Mouse (Mus musculus) embryonic facial prominence, embryonic 14.5 days (tissue): ENCODE measurements around the gene Cst6. TPM values are rescaled to one million over a fixed set of nuclear protein-coding genes. Genes with fewer than 3 reads are reported as not detected.

ENCODE experiments used
- polyA plus RNA-seq: library from polyadenylated mRNA; unstranded; fragments of >200 nt; fragmentation: Nextera tagmentation; extraction: Ambion mirVana; gene quantifications from 2 replicates; pipeline ENCODE4 v1.2.1, GENCODE M21; 2014

The Cst6 gene
- polyA plus RNA-seq, 1 experiment from 2014 or later = 9.2 TPM

Other genes with a start within 250 kb of the Cst6 start
- gene Rab1b, start 242.5 kb downstream of the Cst6 start, polyA plus RNA-seq = 225 and 254 TPM in 2 replicates
- 13.1 and 15.3 TPM in 2 replicates for gene Klc2, start 231.0 kb downstream of the Cst6 start, polyA plus RNA-seq
- 28.1 and 30.9 TPM in 2 replicates for gene Pacs1, start 76.5 kb downstream of the Cst6 start, polyA plus RNA-seq
- 247 and 281 TPM in 2 replicates for gene Sf3b2, start 54.1 kb downstream of the Cst6 start, polyA plus RNA-seq
- gene Gal3st3, start 51.2 kb downstream of the Cst6 start, polyA plus RNA-seq = 4.0 and 4.3 TPM in 2 replicates
- gene Catsper1, start 13.8 kb downstream of the Cst6 start, polyA plus RNA-seq = not detected in 2 replicates
- gene Eif1ad, start 17.2 kb upstream of the Cst6 start, polyA plus RNA-seq = 35.0 and 35.7 TPM in 2 replicates
- gene Banf1, start 17.6 kb upstream of the Cst6 start, polyA plus RNA-seq = 375 and 387 TPM in 2 replicates
- gene Sart1, start 39.1 kb upstream of the Cst6 start, polyA plus RNA-seq = 50.3 and 65.9 TPM in 2 replicates
- gene Tsga10ip, start 53.0 kb upstream of the Cst6 start, polyA plus RNA-seq = 0.53 TPM in 1 of 2 replicates, not detected in the other
- 191 and 195 TPM in 2 replicates for gene Drap1, start 75.4 kb upstream of the Cst6 start, polyA plus RNA-seq
- gene AI837181, start 75.6 kb upstream of the Cst6 start, polyA plus RNA-seq = 51.1 and 56.1 TPM in 2 replicates
- not detected in 2 replicates for gene Fosl1, start 98.0 kb upstream of the Cst6 start, polyA plus RNA-seq
- gene Ccdc85b, start 108.3 kb upstream of the Cst6 start, polyA plus RNA-seq = 5.7 and 6.1 TPM in 2 replicates
- 75.0 and 99.0 TPM in 2 replicates for gene Fibp, start 111.0 kb upstream of the Cst6 start, polyA plus RNA-seq
- gene Ctsw, start 118.9 kb upstream of the Cst6 start, polyA plus RNA-seq = 0.85 and 1.5 TPM in 2 replicates
- 175 and 190 TPM in 2 replicates for gene Efemp2, start 124.4 kb upstream of the Cst6 start, polyA plus RNA-seq
- 38.0 and 39.6 TPM in 2 replicates for gene Mus81, start 138.8 kb upstream of the Cst6 start, polyA plus RNA-seq
- 2,353 and 2,499 TPM in 2 replicates for gene Cfl1, start 140.9 kb upstream of the Cst6 start, polyA plus RNA-seq
- not detected in 2 replicates for gene 1700020D05Rik, start 154.2 kb upstream of the Cst6 start, polyA plus RNA-seq
- 10.7 and 13.2 TPM in 2 replicates for gene Snx32, start 161.0 kb upstream of the Cst6 start, polyA plus RNA-seq
- 6.1 and 6.4 TPM in 2 replicates for gene Ovol1, start 211.1 kb upstream of the Cst6 start, polyA plus RNA-seq
- 3.3 and 3.8 TPM in 2 replicates for gene Ap5b1, start 218.5 kb upstream of the Cst6 start, polyA plus RNA-seq